Mouse (Mus musculus): ENCODE measurements around the gene Ube2q2.
"Not testable (repeated sequence)": the region's sequence is repeated elsewhere in the genome, so short reads cannot be mapped to it uniquely, and the experiment has no call there.

GRCm38 (mm10) chr9:55110835-55111217 is 37.8 kb upstream of the Ube2q2 start:
- not testable (repeated sequence) for TF ChIP-seq KAT2A (IDR thresholded peaks at IDR 0.05; ENCODE audit: insufficient replicate concordance, low read length); CHD1 (IDR thresholded peaks at IDR 0.05; ENCODE audit: low read depth, low read length); ZC3H11A (IDR thresholded peaks at IDR 0.05; ENCODE audit: low read depth, low read length); MAZ (IDR thresholded peaks at IDR 0.05; ENCODE audit: low read depth, low read length); CTCF (conservative IDR thresholded peaks at IDR 0.05 in 1 of 2, IDR thresholded peaks at IDR 0.05 in 1 of 2; ENCODE audit: low read depth in 2 of 2, low read length in 2 of 2); POLR2AphosphoS2 (IDR thresholded peaks at IDR 0.05; ENCODE audit: low read depth, low read length)
